Mouse (Mus musculus): Measurements from ENCODE around the gene Galm. TPM values are rescaled to one million over a fixed set of nuclear protein-coding genes. Genes with fewer than 3 reads are reported as not detected.
"Not testable (repeated sequence)": the region's sequence is repeated elsewhere in the genome, so short reads cannot be mapped to it uniquely, and the experiment has no call there.

Gene Galm
- polyA plus RNA-seq, 1 experiment from 2014 or later: 10.0 TPM

DNA sequence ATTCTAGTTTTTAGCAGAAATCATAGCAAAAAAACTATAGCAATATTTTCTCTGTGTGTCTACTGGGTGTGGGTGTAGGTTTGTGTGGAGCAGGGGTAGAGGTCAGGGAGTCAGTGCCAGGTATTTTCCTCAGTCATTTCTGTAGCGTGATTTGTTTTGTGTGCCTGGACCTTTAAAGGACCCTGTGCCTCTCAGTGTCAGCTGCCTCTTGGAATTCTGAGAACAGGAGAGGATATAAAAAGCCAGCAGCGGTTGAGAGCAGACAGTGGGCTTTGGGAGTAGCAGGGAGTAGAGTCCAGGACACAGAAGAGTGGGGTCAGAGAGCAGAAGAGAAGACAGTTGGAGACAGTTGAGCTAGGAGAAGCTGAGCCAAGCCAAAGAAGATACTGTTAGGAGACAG lies 92.9 kb downstream of the Galm start:
- Histone ChIP-seq H3K4me1 (replicated peaks) (0 out of 2 replicates have a peak, but pooled peaks cover 8% of the 10 kb centered on the region), H3K4me3 (no peak overlapping the region), H3K9ac (no peak overlapping the region), H3K27ac (ENCODE audit: poor library complexity, severe bottlenecking) (no peak overlapping the region), H3K36me3 (no peaks in the 10 kb centered on the region), H3K27me3 (replicated peaks) (no peaks in the 10 kb centered on the region), H3K9me3 (replicated peaks) (no peaks in the 10 kb centered on the region), H3K4me2 (no peak overlapping the region)
- ATAC-seq (ENCODE audit: insufficient number of reproducible peaks, low FRiP score): no peak
- 49% methylated on average over 2 of the region's 2 CpGs for WGBS

DNA sequence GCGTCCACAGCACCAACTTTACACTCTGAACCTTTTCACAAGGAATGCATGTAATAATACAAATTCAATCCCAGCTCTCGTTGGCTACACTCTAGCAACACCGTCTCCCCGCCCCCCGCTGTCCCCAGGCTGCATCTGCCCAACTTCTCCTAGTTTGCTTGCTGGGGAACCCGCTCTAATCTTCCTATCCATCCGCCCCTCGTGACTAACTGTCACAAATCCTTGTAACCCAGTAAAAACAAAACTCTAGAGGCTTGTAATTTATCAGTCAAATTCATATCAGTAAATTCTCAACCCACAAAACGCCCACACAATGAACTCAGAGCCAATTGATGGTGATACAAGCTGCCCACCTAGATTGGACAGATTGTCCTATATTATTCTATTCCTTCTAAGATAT lies 93.9 kb downstream of the Galm start:
- ATAC-seq (ENCODE audit: insufficient number of reproducible peaks, low FRiP score): no peak
- H3K4me1 ChIP-seq (replicated peaks): 0 out of 2 replicates have a peak, but pooled peaks cover 8% of the 10 kb centered on the region
- no peaks in the 10 kb centered on the region for H3K9me3 ChIP-seq (replicated peaks)

GRCm38 (mm10) chr17:80221890-80222628 lies 94.8 kb downstream of the Galm start:
- no peaks in the 10 kb centered on the region for H3K36me3 ChIP-seq
- no peak overlapping the region for H3K27ac ChIP-seq (ENCODE audit: poor library complexity, severe bottlenecking)
- H3K4me1 ChIP-seq (replicated peaks): 0 out of 2 replicates have a peak, but pooled peaks cover 8% of the 10 kb centered on the region
- H3K4me2 ChIP-seq: no peak overlapping the region
- H3K9me3 ChIP-seq (replicated peaks): no peaks in the 10 kb centered on the region
- H3K27me3 ChIP-seq (replicated peaks): no peaks in the 10 kb centered on the region
- no peak for ATAC-seq (ENCODE audit: insufficient number of reproducible peaks, low FRiP score)
- WGBS: 68% methylated on average over 3 of the region's 3 CpGs
- H3K4me3 ChIP-seq: no peak overlapping the region
- no peak overlapping the region for H3K9ac ChIP-seq

More for the DNA sequence above, 93.9 kb downstream of the Galm start:
- Histone ChIP-seq H3K4me2 (no peak overlapping the region), H3K9ac (no peak overlapping the region), H3K27me3 (replicated peaks) (no peaks in the 10 kb centered on the region), H3K27ac (ENCODE audit: poor library complexity, severe bottlenecking) (no peak overlapping the region), H3K4me3 (no peak overlapping the region), H3K36me3 (no peaks in the 10 kb centered on the region)
- WGBS: 62% methylated on average over 9 of the region's 9 CpGs

DNA sequence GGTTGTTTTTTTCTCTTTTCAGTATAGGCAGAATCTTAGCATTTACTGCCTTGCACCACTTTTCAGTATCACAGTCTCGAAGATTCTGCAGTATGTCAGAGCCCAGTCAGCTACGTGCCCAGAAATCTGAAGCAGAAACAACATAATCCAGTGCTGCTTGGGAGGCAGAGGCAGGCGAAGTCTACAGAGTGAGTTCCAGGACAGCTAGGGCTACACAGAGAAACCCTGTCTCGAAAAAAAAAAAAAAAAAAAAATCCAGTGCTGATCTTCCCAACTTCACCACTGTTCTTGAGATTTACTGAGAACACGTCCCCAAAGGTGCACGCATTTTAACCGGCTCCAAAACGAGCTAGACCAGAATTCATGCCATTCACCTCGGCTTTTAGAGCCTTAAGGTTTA lies 96.6 kb downstream of the Galm start:
- Histone ChIP-seq H3K27ac (ENCODE audit: poor library complexity, severe bottlenecking) (peak overlapping the region; percentile 86; the same call in 1 of the 2 replicates), H3K4me3 (peak overlapping the region; percentile 63), H3K4me1 (replicated peaks) (0 out of 2 replicates have a peak, but pooled peaks cover 8% of the 10 kb centered on the region), H3K9ac (peak overlapping the region; percentile 78), H3K27me3 (replicated peaks) (no peaks in the 10 kb centered on the region), H3K9me3 (replicated peaks) (no peaks in the 10 kb centered on the region), H3K36me3 (peaks cover 13% of the 10 kb centered on the region; the same call in 1 of the 2 replicates), H3K4me2 (peak overlapping the region; percentile 83)
- 7% methylated on average over 9 of the region's 9 CpGs for WGBS
- ATAC-seq (ENCODE audit: insufficient number of reproducible peaks, low FRiP score): peak; percentile 23; the same call in 1 of the 2 replicates

- Histone ChIP-seq H3K4me1 (replicated peaks) (0 out of 2 replicates have a peak, but pooled peaks cover 8% of the 10 kb centered on the region), H3K9me3 (replicated peaks) (no peaks in the 10 kb centered on the region), H3K27ac (ENCODE audit: poor library complexity, severe bottlenecking) (peak within 1 kb of the TSS; percentile 86), H3K9ac (peak within 1 kb of the TSS; percentile 78), H3K4me2 (peak within 1 kb of the TSS; percentile 83), H3K27me3 (replicated peaks) (no peaks in the 10 kb centered on the region), H3K36me3 (peaks cover 20% of the 10 kb centered on the region; the same call in 1 of the 2 replicates), H3K4me3 (peak within 1 kb of the TSS; percentile 63)
- peak; percentile 93 for ATAC-seq (ENCODE audit: insufficient number of reproducible peaks, low FRiP score)
- WGBS: under 1% methylated on average over 33 of the region's 33 CpGs
Measured at GRCm38 (mm10) chr17:80224326-80225116, 97.2 kb downstream of the Galm start, which contains the start of gene Gemin6. Gemin6 (plus strand) TSS chr17:80224441.

GRCm38 (mm10) chr17:80225142-80225541 lies 97.9 kb downstream of the Galm start:
- WGBS: 54% methylated on average over 5 of the region's 5 CpGs
- peak overlapping the region; percentile 86; the same call in 1 of the 2 replicates for H3K27ac ChIP-seq (ENCODE audit: poor library complexity, severe bottlenecking)
- H3K27me3 ChIP-seq (replicated peaks); H3K4me1 ChIP-seq (replicated peaks); H3K9me3 ChIP-seq (replicated peaks); ATAC-seq (ENCODE audit: insufficient number of reproducible peaks, low FRiP score): not testable (repeated sequence)
- peak overlapping the region; percentile 83 for H3K4me2 ChIP-seq
- peak overlapping the region; percentile 63 for H3K4me3 ChIP-seq
- peaks cover 20% of the 10 kb centered on the region; the same call in 1 of the 2 replicates for H3K36me3 ChIP-seq
- H3K9ac ChIP-seq: peak overlapping the region; percentile 78

DNA sequence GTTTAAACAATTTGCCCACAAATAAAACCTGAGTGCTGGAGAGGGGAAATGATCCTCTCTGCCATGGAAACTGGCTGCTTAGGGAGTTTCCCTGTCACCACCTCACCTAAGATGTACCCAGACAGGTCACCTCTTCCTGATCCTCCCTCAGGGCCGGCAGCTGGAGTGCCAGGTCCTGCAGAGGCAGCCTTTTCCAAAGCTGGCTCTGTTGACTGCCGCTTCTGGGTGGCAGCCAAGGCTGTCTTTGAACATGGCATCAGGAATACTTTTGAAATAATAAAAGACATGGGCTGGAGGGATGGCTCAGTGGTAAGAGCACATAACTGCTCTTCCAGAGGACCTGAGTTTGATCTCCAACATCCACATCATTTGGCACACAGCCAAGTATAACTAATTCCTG lies 102.1 kb downstream of the Galm start:
- H3K27ac ChIP-seq (ENCODE audit: poor library complexity, severe bottlenecking): no peak overlapping the region
- ATAC-seq (ENCODE audit: insufficient number of reproducible peaks, low FRiP score): no peak
- peaks cover 20% of the 10 kb centered on the region; the same call in 1 of the 2 replicates for H3K36me3 ChIP-seq
- no peak overlapping the region for H3K4me2 ChIP-seq
- no peaks in the 10 kb centered on the region for H3K27me3 ChIP-seq (replicated peaks)
- H3K9me3 ChIP-seq (replicated peaks): no peaks in the 10 kb centered on the region
- 0 out of 2 replicates have a peak, but pooled peaks cover 4% of the 10 kb centered on the region for H3K4me1 ChIP-seq (replicated peaks)
- no peak overlapping the region for H3K9ac ChIP-seq
- WGBS: 88% methylated on average over 2 of the region's 2 CpGs
- H3K4me3 ChIP-seq: no peak overlapping the region

DNA sequence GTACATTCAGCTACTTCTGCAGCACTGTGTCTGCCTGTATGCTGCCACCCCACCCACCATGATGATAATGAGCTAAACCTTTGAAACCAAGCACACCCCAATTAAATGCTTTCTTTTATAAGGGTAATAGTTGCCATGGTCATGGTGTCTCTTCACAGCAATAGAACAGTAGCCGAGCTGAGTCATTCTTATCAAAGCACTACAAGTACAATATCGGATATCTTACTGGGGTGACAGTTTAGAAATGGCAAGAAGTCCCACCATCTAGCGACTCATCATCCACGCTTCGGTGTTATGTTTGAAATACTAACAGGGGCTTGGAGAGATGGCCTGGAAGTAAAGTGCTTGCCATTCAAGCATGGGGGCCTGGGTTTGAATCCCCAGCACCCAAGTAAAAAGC lies 106.6 kb downstream of the Galm start:
- no peak for ATAC-seq (ENCODE audit: insufficient number of reproducible peaks, low FRiP score)
- WGBS: 90% methylated on average over 5 of the region's 5 CpGs
- no peaks in the 10 kb centered on the region for H3K27me3 ChIP-seq (replicated peaks)
- no peak overlapping the region for H3K4me2 ChIP-seq
- H3K36me3 ChIP-seq: peaks cover 21% of the 10 kb centered on the region
- H3K27ac ChIP-seq (ENCODE audit: poor library complexity, severe bottlenecking): no peak overlapping the region
- H3K4me1 ChIP-seq (replicated peaks): no peaks in the 10 kb centered on the region
- no peak overlapping the region for H3K9ac ChIP-seq
- H3K9me3 ChIP-seq (replicated peaks): no peaks in the 10 kb centered on the region
- H3K4me3 ChIP-seq: no peak overlapping the region

- no peak for ATAC-seq (ENCODE audit: insufficient number of reproducible peaks, low FRiP score)
- Histone ChIP-seq H3K4me2 (no peak overlapping the region), H3K4me1 (replicated peaks) (no peaks in the 10 kb centered on the region), H3K27ac (ENCODE audit: poor library complexity, severe bottlenecking) (no peak overlapping the region), H3K36me3 (peaks cover 20% of the 10 kb centered on the region), H3K27me3 (replicated peaks) (no peaks in the 10 kb centered on the region), H3K9me3 (replicated peaks) (no peaks in the 10 kb centered on the region), H3K9ac (no peak overlapping the region), H3K4me3 (no peak overlapping the region)
- 81% methylated on average over 7 of the region's 7 CpGs for WGBS
Measured at GRCm38 (mm10) chr17:80234376-80234775, 107.1 kb downstream of the Galm start.

Data from heart, embryonic 12.5 days (tissue).